Comparison of ENCODE assay signal across 8 mouse cellular contexts in genomic region chr10:82858691-82859532, GRCm38 (mm10). TPM values are rescaled to one million over a fixed set of nuclear protein-coding genes. Genes with fewer than 3 reads are reported as not detected.
A peak's percentile ranks its signal among the peaks of the same experiment; 100 is the strongest.
DNase-seq lines count a peak whose midpoint lies in the region; ATAC-seq lines count a peak whose summit lies in the region.

No protein-coding gene starts in this region.

- peaks cover 33% of the 10 kb centered on the region for H3K4me1 ChIP-seq in hindbrain, embryonic 15.5 days (replicated peaks)

- H3K27ac ChIP-seq in hindbrain, embryonic 15.5 days (replicated peaks) = peak overlapping the region; percentile 90

- H3K36me3 ChIP-seq in hindbrain, embryonic 15.5 days = 0 out of 2 replicates have a peak, but pooled peaks cover under 1% of the 10 kb centered on the region

- under 1% methylated on average over 49 of the region's 49 CpGs for WGBS in hindbrain, embryonic 15.5 days

- H3K27me3 ChIP-seq in hindbrain, embryonic 15.5 days = no peaks in the 10 kb centered on the region

- peak; percentile 82 for ATAC-seq in hindbrain, embryonic 15.5 days (ENCODE audit: low FRiP score, low read depth)

- peak overlapping the region; percentile 64 for H3K4me3 ChIP-seq in hindbrain, embryonic 15.5 days

- H3K9me3 ChIP-seq in hindbrain, embryonic 15.5 days = no peaks in the 10 kb centered on the region

- peak overlapping the region; percentile 83 for H3K9ac ChIP-seq in hindbrain, embryonic 15.5 days

- peak overlapping the region; percentile 86 for H3K4me2 ChIP-seq in hindbrain, embryonic 15.5 days

- peak; percentile 98 for DNase-seq in R1 (ENCODE audit: low read depth, low spot score)
- peak; percentile 94 to 95 for DNase-seq in cerebellum, postnatal 25 days
- DNase-seq in frontal cortex, postnatal 25 days (ENCODE audit: low spot score in 2 of 2) = peak; percentile 78 to 84
- DNase-seq in left cerebral cortex, adult 11 months (ENCODE audit: low spot score) = peak; percentile 88
- peak; percentile 91 to 94 for DNase-seq in lung, postnatal 4 days
- peak; percentile 72 for DNase-seq in retina, postnatal 7 days (ENCODE audit: low read depth, low spot score)
- DNase-seq in urinary bladder, adult 2 months (ENCODE audit: low spot score) = peak; percentile 87

RNA-seq across cellular contexts. Expression of gene Eid3, which starts 7.5 kb away (rescaled TPM):
- 0.34 and 0.45 TPM in 2 replicates for polyA plus RNA-seq in hindbrain, embryonic 15.5 days (2015; fragmentation: Nextera tagmentation; extraction: Ambion mirVana)
- 0.22 and 0.77 TPM in 2 replicates for polyA plus RNA-seq in urinary bladder, adult 2 months (2012; rRNA removed)

RNA-seq across cellular contexts. Expression of gene Txnrd1, which starts 25.2 kb away (rescaled TPM):
- 103 and 105 TPM in 2 replicates for polyA plus RNA-seq in hindbrain, embryonic 15.5 days (2015; fragmentation: Nextera tagmentation; extraction: Ambion mirVana)
- polyA plus RNA-seq in urinary bladder, adult 2 months (2012; rRNA removed) = 53.3 and 59.4 TPM in 2 replicates

Comparison
In these comparisons a context has a peak if more than half of its experiments do, and no peak if none do; other contexts are left out.
1. Peak in every context shown above with its lines: DNase-seq, ATAC-seq, H3K4me3 ChIP-seq and H3K27ac ChIP-seq.